Mouse (Mus musculus): ENCODE data around the gene Slc25a13.

Gene Slc25a13

DNA sequence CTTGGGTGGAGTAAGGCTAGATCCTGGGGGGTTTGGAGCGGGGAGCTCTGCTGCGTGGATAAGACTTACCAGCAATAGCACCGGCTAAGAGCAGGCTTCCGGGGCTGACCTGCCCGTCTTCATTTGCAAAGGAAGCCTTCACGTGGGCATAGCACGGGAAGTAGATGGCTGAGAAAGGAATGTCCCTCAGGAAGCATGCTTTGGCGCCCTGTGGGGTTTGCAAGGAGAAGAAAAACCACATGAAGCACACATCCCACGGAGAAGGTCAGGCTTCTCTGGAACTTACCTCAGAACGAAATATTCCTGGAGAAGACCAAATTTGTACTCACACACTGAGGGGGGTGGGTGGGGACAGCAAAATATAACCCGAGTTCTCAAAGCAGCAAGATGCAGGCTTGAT is 164.3 kb downstream of the Slc25a13 start:
- no peak for DNase-seq (ENCODE audit: extremely low spot score, low spot score)

DNA sequence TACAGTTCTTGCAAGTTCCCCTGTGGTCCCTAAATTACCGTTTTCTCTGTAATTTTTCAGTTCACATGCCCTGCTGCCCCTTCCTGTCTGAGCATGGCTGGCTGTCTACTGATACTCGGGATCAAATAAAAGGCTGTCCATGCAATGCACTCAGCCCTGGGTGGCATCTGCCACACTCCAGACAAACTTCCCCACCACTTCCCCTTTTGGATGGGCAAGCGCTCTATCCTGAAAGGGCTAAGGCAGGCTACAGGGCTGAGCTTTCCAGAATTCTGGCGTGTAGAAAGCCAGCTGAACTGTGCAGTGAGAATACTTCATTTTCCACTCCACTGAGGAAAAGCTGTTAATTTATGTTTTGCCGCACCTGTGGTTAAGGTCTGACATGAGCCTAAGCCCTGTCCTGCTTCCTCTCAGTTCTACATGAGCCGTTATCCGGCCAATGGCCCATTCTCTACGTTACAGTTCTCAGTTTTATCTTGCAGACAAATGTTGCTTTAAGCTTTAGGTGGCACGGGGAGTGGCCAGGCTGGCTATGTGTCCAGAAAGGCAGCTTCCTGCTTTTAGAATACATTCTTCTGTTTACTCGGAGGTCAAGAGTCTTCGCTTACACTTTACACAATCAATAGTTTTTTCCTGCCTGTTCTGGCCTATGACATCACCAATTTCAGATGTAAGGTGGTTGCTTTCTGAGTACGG is 170.1 kb downstream of the Slc25a13 start:
- DNase-seq (ENCODE audit: extremely low spot score, low spot score) = no peak

DNA sequence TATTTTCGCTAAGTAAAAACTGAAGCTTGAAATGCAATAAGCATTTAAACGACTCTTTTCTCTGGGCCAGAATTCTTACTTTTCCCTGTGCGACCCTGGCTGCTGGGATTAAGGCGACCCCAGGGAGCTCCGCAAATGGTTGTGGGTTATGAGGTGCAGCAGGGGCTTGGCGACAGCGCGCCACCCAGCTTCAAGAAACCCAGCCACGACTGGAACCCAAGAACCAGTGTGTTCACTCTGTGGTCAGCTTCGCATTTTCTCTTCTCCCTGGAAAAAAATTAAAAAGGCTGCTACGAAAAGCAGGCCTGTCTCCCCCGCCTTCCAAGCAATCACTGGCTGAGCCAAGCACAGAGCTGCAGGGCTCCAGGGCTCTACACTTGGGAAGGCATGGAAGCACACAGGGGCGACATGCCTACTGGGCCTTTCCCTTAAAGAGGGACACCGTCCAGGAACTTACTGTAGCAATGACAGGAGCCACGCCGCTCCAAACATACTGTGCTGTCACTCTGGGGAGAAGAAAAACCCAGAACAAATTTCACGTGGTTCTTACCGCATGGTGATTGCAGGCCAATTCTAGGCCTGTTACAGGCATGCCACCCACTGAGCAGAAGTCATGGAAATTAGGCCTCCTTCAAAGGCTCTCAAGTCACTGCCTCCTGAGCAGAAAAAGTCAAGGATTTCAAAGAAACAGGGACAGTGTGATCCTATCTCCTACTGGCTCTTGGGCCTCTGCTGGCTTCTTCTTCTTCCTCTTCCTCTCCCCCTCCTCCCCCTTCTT is 178.0 kb downstream of the Slc25a13 start:
- no peak for DNase-seq (ENCODE audit: extremely low spot score, low spot score)

DNA sequence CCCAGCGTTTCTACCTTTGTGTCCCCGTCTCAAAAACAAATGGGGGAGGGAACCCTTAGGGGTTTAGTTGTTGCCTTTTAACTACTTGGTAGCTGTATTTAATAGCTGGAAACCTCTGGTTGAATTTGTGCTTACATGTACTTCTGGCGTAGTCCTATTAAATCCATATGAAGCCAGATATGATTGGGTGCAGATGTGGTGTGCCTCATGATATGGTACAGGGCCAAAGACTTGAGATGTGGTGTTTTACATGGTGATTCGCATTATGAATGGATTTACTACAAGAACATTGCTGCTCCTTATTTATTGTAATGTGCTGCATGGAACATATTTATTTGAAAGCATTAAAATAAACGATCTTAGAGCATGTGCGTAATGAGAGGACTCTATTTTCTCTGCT is 189.3 kb downstream of the Slc25a13 start:
- DNase-seq (ENCODE audit: extremely low spot score, low spot score) = no peak

DNA sequence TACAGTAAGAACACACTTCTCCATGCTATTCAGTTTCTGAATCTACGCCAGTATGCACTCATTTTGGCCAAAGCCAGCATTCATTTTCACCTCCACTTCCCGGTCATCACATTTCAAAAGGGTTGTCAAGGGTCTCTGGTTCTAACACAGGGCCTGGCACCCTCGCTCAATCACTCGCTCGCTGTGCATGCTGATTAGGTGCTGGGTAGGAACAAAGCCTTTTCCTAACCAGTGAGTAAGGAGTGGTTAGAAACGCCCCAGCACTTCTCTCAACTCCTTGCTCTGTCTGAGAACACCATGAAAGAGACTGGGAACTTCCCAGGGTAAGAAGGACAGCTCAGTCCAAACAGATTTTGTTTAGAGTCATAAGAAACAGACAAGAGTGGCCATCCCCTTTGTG is 193.0 kb downstream of the Slc25a13 start:
- no peak for DNase-seq (ENCODE audit: extremely low spot score, low spot score)

DNA sequence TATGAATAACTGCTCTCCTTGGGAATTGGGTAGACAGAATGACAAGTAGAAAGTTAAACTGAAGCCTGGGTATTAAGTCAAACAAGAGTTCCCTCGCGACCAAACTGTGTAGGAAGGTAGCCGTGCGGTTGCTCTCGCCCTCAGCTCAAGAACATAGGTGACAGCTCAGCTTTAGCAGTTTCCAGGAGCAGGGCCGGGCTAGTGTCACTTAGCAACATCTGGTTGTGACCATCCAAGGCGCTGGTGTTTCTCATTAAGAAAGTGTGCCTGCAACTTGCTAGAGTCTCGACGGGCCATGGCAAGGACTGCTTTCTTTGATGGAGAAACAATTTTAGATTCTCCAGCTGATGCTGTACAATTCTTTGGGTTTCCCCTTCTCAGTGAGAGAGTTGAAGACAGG is 200.0 kb downstream of the Slc25a13 start:
- peak; percentile 21 for DNase-seq (ENCODE audit: extremely low spot score, low spot score)

DNA sequence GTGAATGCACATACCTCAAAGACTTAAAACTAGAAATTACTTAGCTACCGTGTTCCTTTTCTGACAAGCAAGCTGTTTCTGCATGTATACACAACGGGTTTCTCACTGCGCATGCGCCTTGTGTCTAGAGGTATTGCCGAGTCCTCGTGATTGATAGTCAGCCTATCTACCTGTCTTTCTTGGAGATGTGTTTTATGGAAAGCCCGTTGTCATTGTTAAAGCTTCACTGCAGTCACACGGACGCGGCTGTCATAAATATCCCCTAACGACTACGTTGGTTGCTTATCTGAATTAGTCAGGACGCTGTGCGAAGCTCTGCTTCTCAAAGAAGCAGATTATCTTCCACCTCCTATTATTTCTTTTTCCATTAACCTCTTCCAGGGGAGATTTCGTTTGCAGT is 201.4 kb downstream of the Slc25a13 start:
- no peak for DNase-seq (ENCODE audit: extremely low spot score, low spot score)

DNA sequence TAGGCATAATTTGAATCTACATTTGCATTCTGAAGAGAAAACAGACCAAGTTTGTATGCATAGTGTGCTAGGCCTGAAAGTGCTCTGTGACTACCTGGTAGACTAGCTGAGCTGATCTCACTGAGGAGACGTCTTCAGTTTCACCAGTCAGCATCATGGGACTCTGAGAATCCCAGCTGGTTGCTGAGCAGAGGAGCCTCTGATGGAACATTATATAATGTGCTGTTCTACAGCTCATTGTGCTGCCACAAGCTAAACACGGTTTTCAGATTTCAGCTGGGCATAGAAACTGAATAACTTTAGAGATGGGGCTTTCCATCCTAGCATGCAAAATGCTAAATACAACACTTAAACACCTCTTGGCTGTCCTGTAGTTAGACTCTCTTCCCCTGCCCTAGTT is 205.6 kb downstream of the Slc25a13 start:
- DNase-seq (ENCODE audit: extremely low spot score, low spot score) = no peak

DNA sequence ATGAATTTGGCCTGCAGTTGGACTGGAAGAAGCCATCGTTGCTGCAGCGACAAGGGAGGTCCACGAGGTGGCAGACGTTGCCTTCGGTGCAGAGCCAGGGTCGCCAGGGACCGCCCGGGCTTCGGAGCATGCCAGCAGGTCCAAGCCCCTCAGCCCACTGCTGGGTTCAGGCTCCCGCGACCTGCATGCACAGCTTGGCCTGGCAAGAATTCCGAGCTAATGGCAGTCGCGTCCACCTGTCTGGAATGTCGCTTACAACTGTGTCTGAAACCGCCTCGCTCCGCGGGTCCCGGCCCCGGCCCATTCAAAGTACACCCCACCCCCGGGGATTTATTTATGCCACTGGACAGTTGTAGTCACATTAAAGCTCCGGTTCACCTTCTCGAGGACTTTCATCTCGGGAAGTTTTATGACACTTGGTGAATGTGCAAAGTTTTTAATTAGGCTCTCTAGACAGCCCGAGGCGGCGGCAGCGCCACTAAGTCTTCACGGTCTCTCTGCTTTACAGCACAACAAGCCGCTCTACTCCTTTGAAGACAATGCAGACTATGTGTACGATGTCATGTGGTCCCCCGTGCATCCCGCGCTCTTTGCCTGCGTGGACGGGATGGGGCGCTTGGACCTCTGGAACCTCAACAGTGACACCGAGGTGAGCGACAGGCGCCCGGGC is 211.1 kb downstream of the Slc25a13 start:
- peak; percentile 84 for DNase-seq (ENCODE audit: extremely low spot score, low spot score)

DNA sequence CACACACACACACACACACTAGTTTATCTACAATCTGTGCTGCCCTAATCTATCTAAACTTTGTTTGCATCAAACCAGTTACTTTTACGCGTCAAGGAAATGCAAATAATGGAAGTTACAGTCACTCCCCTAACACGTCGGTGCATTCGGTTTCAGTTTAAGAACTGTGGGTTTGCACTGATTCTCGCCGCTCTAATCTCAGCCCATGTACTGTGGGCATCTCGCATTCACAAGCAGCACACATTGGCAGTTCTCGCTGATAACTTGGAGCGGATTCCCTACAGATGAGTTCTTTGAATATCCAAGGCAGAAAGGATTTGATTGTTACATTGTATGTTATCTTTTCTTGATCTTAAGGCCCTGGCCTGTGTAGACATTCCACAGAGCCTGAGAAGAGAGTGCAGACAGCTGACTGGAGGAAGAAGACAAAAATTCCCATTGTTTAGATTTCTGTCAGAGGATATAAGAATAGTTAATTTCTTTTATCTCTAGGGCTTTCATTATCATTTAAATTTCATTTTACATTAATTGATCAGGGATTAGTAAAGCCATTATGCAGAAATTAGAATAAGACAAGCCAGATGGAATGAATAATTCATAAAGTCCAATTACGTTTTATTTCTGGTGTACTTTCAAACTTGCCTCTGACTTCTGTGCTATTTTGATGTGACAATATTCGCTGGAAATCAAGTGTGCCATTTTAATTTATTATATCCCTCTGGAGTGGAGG is 212.1 kb downstream of the Slc25a13 start:
- DNase-seq (ENCODE audit: extremely low spot score, low spot score) = no peak

DNA sequence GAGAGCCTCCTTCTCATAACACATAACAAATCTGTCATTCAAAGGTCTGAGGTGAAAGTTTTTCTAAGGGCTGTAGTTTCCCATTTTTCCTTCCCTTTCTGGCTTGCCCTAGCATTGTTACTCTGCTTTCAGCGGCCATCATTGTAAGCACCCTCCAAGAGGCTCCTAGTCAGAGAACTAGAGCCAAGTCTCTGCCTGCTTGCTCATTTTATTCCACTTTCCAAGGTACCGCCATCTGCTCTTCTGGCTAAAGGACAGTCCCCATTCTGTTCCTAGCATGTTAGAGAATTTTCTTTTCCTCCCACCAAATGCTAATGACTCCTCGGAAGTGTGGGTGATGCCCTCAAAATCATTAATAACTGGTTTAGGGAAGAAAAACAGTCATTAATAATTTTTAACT is 214.9 kb downstream of the Slc25a13 start:
- no peak for DNase-seq (ENCODE audit: extremely low spot score, low spot score)

DNA sequence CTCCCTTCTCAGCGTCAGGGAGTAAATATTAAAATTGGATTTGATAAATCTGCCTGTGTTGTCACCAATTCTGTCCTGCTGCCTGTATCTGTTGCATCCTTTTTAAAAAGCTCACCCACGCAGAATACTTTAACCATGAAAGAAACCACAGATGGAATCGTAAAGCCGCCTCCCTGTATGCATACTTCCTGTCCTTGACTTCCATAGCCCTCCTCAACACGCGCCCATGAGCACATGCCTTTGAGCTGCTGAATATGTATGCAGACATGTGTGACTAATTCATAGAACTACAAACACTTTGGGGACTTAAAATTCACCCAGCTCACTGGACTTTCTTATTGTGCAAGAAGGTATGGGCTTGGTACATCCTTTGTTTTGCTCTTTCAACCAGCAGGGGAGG is 219.4 kb downstream of the Slc25a13 start:
- DNase-seq (ENCODE audit: extremely low spot score, low spot score) = no peak

DNA sequence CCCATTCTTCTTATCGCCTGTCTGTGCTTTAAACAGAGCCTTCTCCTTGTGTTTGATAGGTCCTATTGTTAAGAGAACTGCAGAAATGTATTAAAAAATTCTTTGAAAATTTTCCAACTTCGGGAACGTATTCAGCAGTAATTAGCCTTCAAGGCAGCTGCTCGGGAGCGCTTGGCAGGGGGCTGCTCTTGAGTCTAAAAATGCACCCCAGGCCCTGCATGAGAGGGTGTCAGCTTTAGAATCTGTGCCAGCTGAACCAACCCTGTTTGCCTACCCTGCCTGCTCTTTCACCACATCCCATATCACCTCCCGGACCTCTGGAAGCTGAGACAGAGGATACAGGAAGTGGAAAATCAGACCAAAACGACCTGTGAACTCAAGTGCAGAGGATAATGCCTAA is 223.9 kb downstream of the Slc25a13 start:
- DNase-seq (ENCODE audit: extremely low spot score, low spot score) = no peak

DNA sequence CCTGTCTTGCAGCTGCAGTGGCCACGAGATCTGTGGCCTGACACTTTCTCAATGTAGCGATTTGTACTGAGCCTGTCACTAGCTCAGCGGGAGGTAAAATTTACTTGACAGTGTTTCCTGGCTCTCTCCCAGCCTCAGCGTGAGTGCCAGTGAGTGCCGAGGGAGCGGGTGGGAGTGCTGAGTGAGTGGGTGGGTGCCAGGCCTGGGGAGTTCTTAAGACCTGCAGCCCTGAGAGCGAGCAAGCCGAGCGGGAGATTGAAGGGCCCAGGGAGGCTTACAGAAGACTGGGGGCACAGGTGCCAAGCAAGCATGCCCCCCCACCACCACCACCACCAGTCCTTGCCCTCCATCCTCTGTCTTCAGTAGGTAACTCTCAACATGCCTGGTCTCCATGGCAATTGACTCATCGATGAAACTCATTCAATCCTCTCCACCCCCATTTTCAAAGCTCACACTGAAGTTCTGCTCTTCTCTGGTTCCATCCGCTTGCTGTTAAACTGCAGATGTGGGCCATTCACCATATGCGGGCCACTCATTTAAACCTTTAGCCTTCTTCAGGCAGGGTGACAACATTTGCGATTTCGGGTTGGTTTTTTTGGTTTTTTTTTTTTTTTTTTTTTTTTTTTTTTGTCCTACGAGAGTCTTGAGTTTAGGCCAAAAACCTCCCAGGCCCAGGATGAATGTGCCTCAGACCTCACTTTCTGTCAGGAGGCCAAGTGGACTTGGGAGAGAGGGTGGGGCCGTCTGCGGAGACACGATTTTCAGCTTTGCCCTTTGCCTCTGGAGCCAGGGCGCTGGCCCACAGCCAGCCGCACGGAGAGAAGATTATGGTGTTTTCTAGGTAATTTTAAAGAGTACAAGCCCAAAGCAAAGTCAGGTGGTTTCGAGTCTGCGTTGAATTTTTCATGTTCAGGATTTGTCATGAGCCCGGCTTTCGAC is 224.9 kb downstream of the Slc25a13 start:
- DNase-seq (ENCODE audit: extremely low spot score, low spot score) = no peak

DNA sequence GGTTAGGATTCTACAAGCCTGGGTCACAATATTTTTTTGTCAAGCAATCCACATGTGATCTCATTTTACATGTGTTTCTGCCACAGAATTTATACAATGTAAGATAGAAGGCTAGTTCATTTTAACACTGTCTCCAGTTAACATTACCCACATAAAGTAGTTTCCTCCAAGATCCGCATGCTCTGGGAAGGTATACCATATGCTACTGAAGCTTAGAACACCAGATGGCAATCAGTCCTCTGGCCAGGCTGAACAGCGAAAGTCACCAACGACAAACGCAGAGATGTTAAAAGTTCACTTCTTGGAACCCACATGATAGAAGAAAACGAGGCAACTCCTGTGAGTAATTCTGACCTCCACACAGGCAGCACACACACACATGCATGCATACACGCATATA is 225.7 kb downstream of the Slc25a13 start:
- DNase-seq (ENCODE audit: extremely low spot score, low spot score) = no peak

All from neural tube, embryonic 10.5 days (tissue).